Mouse (Mus musculus) liver, postnatal 0 days (tissue): ENCODE results near the gene Parp4.

ENCODE experiments used
- CTCF ChIP-seq: sonication (generic); IDR thresholded peaks from 2 replicates; pipeline ENCODE4 v1.5.1; 2016; ENCODE audit warnings: antibody characterized with exemption, low read depth
- EP300 ChIP-seq: IDR thresholded peaks from 2 replicates; pipeline ENCODE4 v1.6.1; 2016; ENCODE audit warnings: antibody characterized with exemption, low read depth, mild to moderate bottlenecking

GRCm38 (mm10) chr14:56647206-56647605, 71.8 kb downstream of the Parp4 start:
- TF ChIP-seq CTCF: no peak
- no peak for TF ChIP-seq EP300
